Mouse (Mus musculus) liver, embryonic 14.5 days (tissue): ENCODE measurements around the gene Nrap. TPM values are rescaled to one million over a fixed set of nuclear protein-coding genes. Genes with fewer than 3 reads are reported as not detected.

ENCODE experiments used
- ATAC-seq: fragments of 200-750 bp; cut with Nextera tagmentation; 2 replicates; pipeline ENCODE4 v1.8.0; 2017; ENCODE audit warnings: moderate number of reproducible peaks, mild to moderate bottlenecking, moderate library complexity; ENCODE audit not compliant: insufficient read depth
- DNase-seq, 3 experiments: peaks; one replicate each; pipeline ENCODE4 v3.0.0-alpha.2; 2012 to 2013; ENCODE audit warnings: low read depth in 3 of 3, low spot score in 3 of 3
- H3K27ac ChIP-seq: fragments of 300-500 bp; sonication (generic); 2 replicates; pipeline ENCODE4 v1.5.1; 2014; ENCODE audit warnings: moderate library complexity, mild to moderate bottlenecking, control low read depth, inconsistent platforms
- H3K27me3 ChIP-seq: fragments of 300-500 bp; sonication (generic); 2 replicates; pipeline ENCODE4 v1.6.1; 2014; ENCODE audit warnings: mild to moderate bottlenecking, low read length, moderate library complexity; ENCODE audit not compliant: control insufficient read depth, insufficient read depth
- H3K36me3 ChIP-seq: fragments of 300-500 bp; sonication (generic); replicated peaks from 2 replicates; pipeline ENCODE4 v1.6.1; 2014; ENCODE audit warnings: low read depth; ENCODE audit not compliant: control insufficient read depth, insufficient read depth
- H3K4me1 ChIP-seq, 2 experiments: fragments of 200-500 bp in 1 of 2; fragments of 300-500 bp in 1 of 2; sonication (generic) in 1 of 2; replicated peaks; 2 replicates each; pipeline ENCODE4 v1.6.1; 2012 to 2014; ENCODE audit warnings: antibody characterized with exemption in 1 of 2, inconsistent platforms in 1 of 2, low read length in 1 of 2; ENCODE audit not compliant: control insufficient read depth in 2 of 2, insufficient read depth in 2 of 2
- H3K4me2 ChIP-seq: fragments of 300-500 bp; sonication (generic); 2 replicates; pipeline ENCODE4 v1.6.1; 2014; ENCODE audit warnings: low read depth, mild to moderate bottlenecking, control low read depth, moderate library complexity
- H3K4me3 ChIP-seq, 2 experiments: fragments of 200-500 bp in 1 of 2; fragments of 300-500 bp in 1 of 2; sonication (generic) in 1 of 2; 2 replicates each; pipeline ENCODE4 v1.5.1; 2012 to 2014; ENCODE audit warnings: low read depth in 2 of 2, low read length in 2 of 2, mild to moderate bottlenecking in 2 of 2, control low read depth in 1 of 2, inconsistent platforms in 1 of 2, moderate library complexity in 1 of 2; ENCODE audit not compliant: insufficient read depth in 1 of 2
- H3K9ac ChIP-seq: fragments of 300-500 bp; sonication (generic); replicated peaks from 2 replicates; pipeline ENCODE4 v1.6.1; 2014; ENCODE audit warnings: mild to moderate bottlenecking, control low read depth, moderate library complexity
- H3K9me3 ChIP-seq: fragments of 300-500 bp; sonication (generic); 2 replicates; pipeline ENCODE4 v1.6.1; 2016; ENCODE audit warnings: low read length, mixed read lengths; ENCODE audit not compliant: control insufficient read depth
- CTCF ChIP-seq: IDR thresholded peaks from 2 replicates; pipeline ENCODE4 v1.5.1; 2016; ENCODE audit warnings: antibody characterized with exemption, low read depth, control low read depth
- EP300 ChIP-seq: IDR thresholded peaks from 2 replicates; pipeline ENCODE4 v1.6.1; 2016; ENCODE audit warnings: antibody characterized with exemption, low read depth
- WGBS: fragments of 180-500 bp; shearing (Covaris S2); extraction: QIAGEN DNeasy Blood & Tissue Kit; methylation state at CpG from one replicate; pipeline ENCODE4 v1.1.7; 2014; ENCODE audit not compliant: insufficient replicate concordance; 5-methylcytosine and 5-hydroxymethylcytosine counted together
- polyA plus RNA-seq, 2 experiments: library from polyadenylated mRNA; depleted of rRNA in 1 of 2; stranded (reverse) in 1 of 2; unstranded in 1 of 2; fragments of >200 nt; fragmentation: Nextera tagmentation in 1 of 2; extraction: Ambion mirVana in 1 of 2; gene quantifications; 2 replicates each; pipeline versions ENCODE4 v1.2.1 to v1.2.3; 2012 to 2014

Nrap gene
- polyA plus RNA-seq, 2 experiments = 0.05 to 0.10 TPM

GRCm38 (mm10) chr19:56278366-56278765 lies 111.5 kb downstream of the Nrap start:
- no peaks in the 10 kb centered on the region for H3K36me3 ChIP-seq
- H3K9me3 ChIP-seq = no peaks in the 10 kb centered on the region
- DNase-seq = no peak
- H3K9ac ChIP-seq = no peak overlapping the region
- H3K4me3 ChIP-seq = no peak overlapping the region
- ATAC-seq = no peak
- TF ChIP-seq CTCF (no peak), EP300 (no peak)
- H3K27ac ChIP-seq = no peak overlapping the region
- no peak overlapping the region for H3K4me2 ChIP-seq
- H3K27me3 ChIP-seq = no peaks in the 10 kb centered on the region
- H3K4me1 ChIP-seq = peaks cover 0 to 6% of the 10 kb centered on the region in 2 experiments; a peak in 3 of 4 replicates
- 61% methylated on average over 11 of the region's 11 CpGs for WGBS

GRCm38 (mm10) chr19:56277951-56278350 lies 111.9 kb downstream of the Nrap start:
- H3K27ac ChIP-seq = no peak overlapping the region
- no peaks in the 10 kb centered on the region for H3K9me3 ChIP-seq
- H3K4me2 ChIP-seq = no peak overlapping the region
- H3K36me3 ChIP-seq = no peaks in the 10 kb centered on the region
- H3K4me3 ChIP-seq = no peak overlapping the region
- TF ChIP-seq EP300 (no peak), CTCF (no peak)
- H3K9ac ChIP-seq = no peak overlapping the region
- WGBS = 53% methylated on average over 4 of the region's 4 CpGs
- H3K4me1 ChIP-seq = peaks cover 0 to 6% of the 10 kb centered on the region in 2 experiments; a peak in 3 of 4 replicates
- DNase-seq = no peak
- no peaks in the 10 kb centered on the region for H3K27me3 ChIP-seq
- ATAC-seq = no peak

GRCm38 (mm10) chr19:56277140-56277804 lies 112.6 kb downstream of the Nrap start:
- ATAC-seq (no peak), DNase-seq (no peak)
- no peak overlapping the region for H3K4me2 ChIP-seq
- no peaks in the 10 kb centered on the region for H3K36me3 ChIP-seq
- H3K4me3 ChIP-seq = no peak overlapping the region
- H3K9ac ChIP-seq = no peak overlapping the region
- WGBS = 38% methylated on average over 3 of the region's 3 CpGs
- TF ChIP-seq EP300 = no peak
- TF ChIP-seq CTCF = peak; percentile 49
- no peaks in the 10 kb centered on the region for H3K9me3 ChIP-seq
- peaks cover 0 to 6% of the 10 kb centered on the region in 2 experiments; a peak in 3 of 4 replicates for H3K4me1 ChIP-seq
- H3K27me3 ChIP-seq = no peaks in the 10 kb centered on the region
- H3K27ac ChIP-seq = no peak overlapping the region

GRCm38 (mm10) chr19:56272081-56272480 lies 117.8 kb downstream of the Nrap start:
- no peaks in the 10 kb centered on the region for H3K36me3 ChIP-seq
- TF ChIP-seq EP300 = no peak
- no peaks in the 10 kb centered on the region; a peak in 1 of 4 replicates for H3K4me1 ChIP-seq
- 31% methylated on average over 8 of the region's 8 CpGs for WGBS
- ATAC-seq (no peak), DNase-seq (no peak)
- no peak overlapping the region for H3K4me2 ChIP-seq
- no peak overlapping the region for H3K4me3 ChIP-seq
- no peak overlapping the region for H3K27ac ChIP-seq
- H3K9me3 ChIP-seq = no peaks in the 10 kb centered on the region
- no peak overlapping the region for H3K9ac ChIP-seq
- H3K27me3 ChIP-seq = no peaks in the 10 kb centered on the region

Other genes starting within 250 kb of the Nrap start
- gene Habp2, start 102.9 kb downstream of the Nrap start, polyA plus RNA-seq (2012; rRNA removed) = 38.0 and 39.8 TPM in 2 replicates
- 42.4 and 45.0 TPM in 2 replicates for gene Habp2, start 102.9 kb downstream of the Nrap start, polyA plus RNA-seq (2014; fragmentation: Nextera tagmentation; extraction: Ambion mirVana)
- 6.7 and 9.5 TPM in 2 replicates for gene Casp7, start 7.1 kb upstream of the Nrap start, polyA plus RNA-seq (2012; rRNA removed)
- gene Casp7, start 7.1 kb upstream of the Nrap start, polyA plus RNA-seq (2014; fragmentation: Nextera tagmentation; extraction: Ambion mirVana) = 11.9 and 13.2 TPM in 2 replicates
- 0.02 and 0.08 TPM in 2 replicates for gene Plekhs1, start 71.6 kb upstream of the Nrap start, polyA plus RNA-seq (2012; rRNA removed)
- not detected in 2 replicates for gene Plekhs1, start 71.6 kb upstream of the Nrap start, polyA plus RNA-seq (2014; fragmentation: Nextera tagmentation; extraction: Ambion mirVana)
- gene Dclre1a, start 158.2 kb upstream of the Nrap start, polyA plus RNA-seq (2012; rRNA removed) = 8.1 and 12.0 TPM in 2 replicates
- gene Dclre1a, start 158.2 kb upstream of the Nrap start, polyA plus RNA-seq (2014; fragmentation: Nextera tagmentation; extraction: Ambion mirVana) = 17.1 and 17.9 TPM in 2 replicates
- gene Nhlrc2, start 158.2 kb upstream of the Nrap start, polyA plus RNA-seq (2012; rRNA removed) = 3.9 and 5.0 TPM in 2 replicates
- 6.9 and 7.3 TPM in 2 replicates for gene Nhlrc2, start 158.2 kb upstream of the Nrap start, polyA plus RNA-seq (2014; fragmentation: Nextera tagmentation; extraction: Ambion mirVana)